Mouse (Mus musculus) monocyte, adult 5-6 weeks (primary cell): Measurements from ENCODE around the gene Wsb1. TPM values are rescaled to one million over a fixed set of nuclear protein-coding genes. Genes with fewer than 3 reads are reported as not detected.

ENCODE experiments used
- ATAC-seq: fragments of 153-309, 156-312 bp; replicated peaks from 2 replicates; pipeline ENCODE4 v1.8.0; 2017; ENCODE audit warnings: mild to moderate bottlenecking; ENCODE audit not compliant: low TSS enrichment, insufficient number of reproducible peaks, severe bottlenecking, poor library complexity, low FRiP score
- total RNA-seq: library from RNA; stranded (forward); fragments of 200-1000, 200-491, 200-594 nt; gene quantifications from 3 replicates; pipeline ENCODE4 v1.2.3, GENCODE M21; 2017

Wsb1 gene
- total RNA-seq, 1 experiment from 2014 or later, result 274 TPM

- no peak for ATAC-seq
Measured at GRCm38 (mm10) chr11:79222661-79223060, 31.8 kb downstream of the Wsb1 start.

GRCm38 (mm10) chr11:79221641-79222040 is 32.8 kb downstream of the Wsb1 start:
- no peak for ATAC-seq

GRCm38 (mm10) chr11:79218936-79219626 is 35.4 kb downstream of the Wsb1 start:
- no peak for ATAC-seq

- no peak for ATAC-seq
Measured at GRCm38 (mm10) chr11:79218061-79218460, 36.4 kb downstream of the Wsb1 start.

GRCm38 (mm10) chr11:79217133-79217532 is 37.3 kb downstream of the Wsb1 start:
- ATAC-seq, result no peak

- ATAC-seq, result no peak
Measured at GRCm38 (mm10) chr11:79215539-79215938, 38.9 kb downstream of the Wsb1 start.

GRCm38 (mm10) chr11:79214015-79214418 is 40.5 kb downstream of the Wsb1 start:
- peak; percentile 90 for ATAC-seq

GRCm38 (mm10) chr11:79209882-79210471 is 44.5 kb downstream of the Wsb1 start:
- no peak for ATAC-seq

- ATAC-seq, result no peak
Measured at GRCm38 (mm10) chr11:79209113-79209512, 45.4 kb downstream of the Wsb1 start.

GRCm38 (mm10) chr11:79208462-79208861 is 46.0 kb downstream of the Wsb1 start:
- no peak for ATAC-seq

- ATAC-seq, result peak; percentile 69
Measured at GRCm38 (mm10) chr11:79207691-79208090, 46.8 kb downstream of the Wsb1 start.

- no peak for ATAC-seq
Measured at GRCm38 (mm10) chr11:79204444-79204843, 50.0 kb downstream of the Wsb1 start.

- no peak for ATAC-seq
Measured at GRCm38 (mm10) chr11:79200502-79200901, 54.0 kb downstream of the Wsb1 start.

GRCm38 (mm10) chr11:79198562-79198961 is 55.9 kb downstream of the Wsb1 start:
- ATAC-seq, result no peak

- no peak for ATAC-seq
Measured at GRCm38 (mm10) chr11:79197846-79198235, 56.6 kb downstream of the Wsb1 start.

GRCm38 (mm10) chr11:79196876-79197845 is 57.3 kb downstream of the Wsb1 start:
- ATAC-seq, result no peak

GRCm38 (mm10) chr11:79196196-79196869 is 58.1 kb downstream of the Wsb1 start:
- ATAC-seq, result no peak

- peak; percentile 64; the same call in 1 of the 2 replicates for ATAC-seq
Measured at GRCm38 (mm10) chr11:79192176-79192575, 62.3 kb downstream of the Wsb1 start.

GRCm38 (mm10) chr11:79191214-79191613 is 63.3 kb downstream of the Wsb1 start:
- ATAC-seq, result no peak
